Mouse (Mus musculus): Measurements from ENCODE around the gene S1pr5.

S1pr5 gene

DNA sequence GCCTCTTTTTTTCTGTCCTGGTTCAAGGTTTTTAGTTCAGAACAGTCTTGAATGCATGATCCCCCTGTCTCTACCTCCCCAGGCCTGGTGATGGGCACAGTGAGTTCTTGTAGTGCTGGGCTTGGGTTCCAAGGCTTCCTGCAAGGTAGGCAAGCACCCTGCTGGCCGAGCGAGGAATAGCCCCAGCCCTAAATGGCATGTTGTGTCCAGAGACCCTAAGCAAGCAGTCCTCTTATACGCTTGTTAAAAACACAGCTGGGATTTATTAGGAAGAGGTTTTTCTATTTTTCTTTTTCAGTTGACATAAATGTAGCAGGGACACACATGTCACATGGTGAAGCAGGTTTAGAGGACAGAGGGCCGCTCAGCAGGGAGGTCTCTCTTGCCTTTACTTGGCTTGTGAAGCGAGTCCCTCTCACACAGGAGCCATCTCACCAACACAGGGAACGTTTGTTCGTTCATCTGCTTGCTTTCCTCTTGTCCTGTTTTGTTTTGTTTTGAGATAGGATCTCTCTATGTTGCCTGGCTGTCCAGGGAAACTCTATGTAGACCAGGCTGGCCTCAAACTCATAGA lies 34.5 kb downstream of the S1pr5 start:
- POLR2A ChIA-PET: interaction anchor here in 1 of 4 experiments (0.6 to 1.5 kb wide), 2 partner anchors 10 to 389 kb away, joined by 3 to 9 read pairs; no protein-coding TSS in a partner anchor

DNA sequence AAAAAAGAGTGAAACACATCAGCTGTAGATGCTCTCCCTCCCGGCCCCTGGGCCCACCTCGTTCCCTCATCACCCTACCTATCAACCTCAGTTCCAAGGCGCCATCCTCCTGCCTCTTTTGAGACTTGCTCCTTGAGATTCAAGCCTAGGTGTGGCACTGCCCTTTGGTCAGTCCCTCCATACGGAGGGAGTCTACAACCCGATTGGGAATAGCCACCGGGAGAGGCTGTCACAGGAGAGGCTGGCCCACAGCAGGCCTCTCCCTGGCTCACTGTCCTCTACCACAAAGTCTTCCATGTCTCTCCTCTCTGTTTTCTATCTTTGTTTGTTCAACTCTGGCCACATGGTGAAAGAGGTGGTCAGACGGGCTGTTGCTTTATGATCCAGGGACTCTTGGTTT lies 36.6 kb downstream of the S1pr5 start:
- ChIA-PET CTCF (no interaction called here), POLR2A (no interaction called here)

More for the DNA sequence above, 34.5 kb downstream of the S1pr5 start:
- CTCF ChIA-PET: interaction anchor here in 1 of 4 experiments (0.6 kb wide), 1 partner anchor 20 kb away, joined by 3 read pairs; no protein-coding TSS in a partner anchor

DNA sequence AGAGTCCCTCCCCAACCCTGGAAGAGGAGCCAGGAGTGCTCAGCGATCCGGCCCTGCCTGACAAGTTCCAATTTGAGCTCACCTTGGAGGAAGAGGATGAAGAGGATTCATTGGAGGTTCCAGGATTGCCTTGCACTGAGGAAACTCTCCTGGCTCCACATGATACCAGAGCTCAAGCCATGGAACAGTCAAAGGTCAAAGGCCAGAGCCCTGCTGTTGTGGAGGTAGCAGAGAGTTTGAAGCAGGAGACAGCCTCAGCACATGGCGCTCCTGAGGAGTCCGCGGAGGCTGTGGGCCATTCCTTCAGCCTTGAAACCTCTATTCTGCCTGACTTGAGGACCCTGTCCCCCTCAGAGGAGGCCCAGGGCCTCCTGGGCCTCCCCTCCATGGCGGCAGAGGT lies 37.4 kb downstream of the S1pr5 start:
- ChIA-PET CTCF (interaction anchor here in 3 of 4 experiments (0.6 to 1.5 kb wide), 3 partner anchors 10 to 23 kb away, joined by 4 to 7 read pairs (median 4); no protein-coding TSS in a partner anchor), POLR2A (interaction anchor here in 1 of 4 experiments (1.0 to 1.6 kb wide), 4 partner anchors 10 to 48 kb away, joined by 3 to 8 read pairs (median 4); no protein-coding TSS in a partner anchor)

DNA sequence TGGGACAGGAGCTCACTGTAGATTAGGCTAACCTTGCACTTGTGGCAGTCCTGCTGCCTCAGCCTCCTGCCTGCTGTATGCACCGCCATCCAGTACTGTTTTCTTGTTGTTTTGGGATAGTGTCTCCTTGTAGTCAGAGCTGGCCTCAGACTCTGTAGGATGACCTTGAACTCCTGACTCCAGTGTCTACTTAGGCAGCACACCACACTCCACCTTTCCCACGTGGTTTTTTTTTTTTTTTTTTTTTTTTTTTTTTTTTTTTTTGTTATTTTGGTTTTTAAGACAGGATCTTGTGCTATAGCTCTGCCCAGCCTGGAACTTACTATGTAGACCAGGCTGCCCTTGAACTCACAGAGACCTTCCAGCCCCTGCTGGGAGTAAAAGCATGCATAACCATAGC lies 39.6 kb downstream of the S1pr5 start:
- ChIA-PET POLR2A (interaction anchor here in 2 of 4 experiments (0.6 to 1.7 kb wide), 4 partner anchors 15 to 258 kb away, joined by 3 to 4 read pairs (median 4); partner anchors contain the start of genes Atg4d (in 1 of the 2), Gm38431 (in 1 of the 2) and Raver1 (in 1 of the 2)), CTCF (interaction anchor here in 2 of 4 experiments (0.6 to 2.1 kb wide), 3 partner anchors 10 to 64 kb away, joined by 3 to 6 read pairs (median 3); no protein-coding TSS in a partner anchor)

DNA sequence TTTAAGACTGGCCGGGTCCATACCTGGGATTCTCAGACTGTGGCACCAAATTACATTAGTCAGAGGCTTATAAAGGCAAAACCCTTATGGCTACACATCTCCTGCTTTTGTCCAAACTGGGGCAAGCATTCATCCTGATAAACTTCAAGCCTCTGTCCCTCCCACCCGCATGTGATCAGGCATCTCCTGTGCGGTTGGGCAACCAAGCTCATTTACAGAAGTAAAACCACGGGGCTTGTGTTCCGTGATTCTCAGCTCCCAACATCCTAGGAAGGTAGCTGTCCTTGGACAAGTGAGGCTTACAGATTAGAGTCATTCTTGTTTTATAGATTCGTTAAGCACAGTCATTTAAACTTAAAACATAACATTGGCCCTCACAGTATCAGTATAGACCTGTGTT lies 41.4 kb downstream of the S1pr5 start:
- POLR2A ChIA-PET: interaction anchor here in 2 of 4 experiments (1.1 to 3.2 kb wide), 4 partner anchors 8 to 159 kb away, joined by 3 to 14 read pairs (median 4); no protein-coding TSS in a partner anchor
- CTCF ChIA-PET: interaction anchor here in 3 of 4 experiments (0.6 to 2.8 kb wide), 5 partner anchors 11 to 41 kb away, joined by 3 to 12 read pairs (median 5); no protein-coding TSS in a partner anchor

DNA sequence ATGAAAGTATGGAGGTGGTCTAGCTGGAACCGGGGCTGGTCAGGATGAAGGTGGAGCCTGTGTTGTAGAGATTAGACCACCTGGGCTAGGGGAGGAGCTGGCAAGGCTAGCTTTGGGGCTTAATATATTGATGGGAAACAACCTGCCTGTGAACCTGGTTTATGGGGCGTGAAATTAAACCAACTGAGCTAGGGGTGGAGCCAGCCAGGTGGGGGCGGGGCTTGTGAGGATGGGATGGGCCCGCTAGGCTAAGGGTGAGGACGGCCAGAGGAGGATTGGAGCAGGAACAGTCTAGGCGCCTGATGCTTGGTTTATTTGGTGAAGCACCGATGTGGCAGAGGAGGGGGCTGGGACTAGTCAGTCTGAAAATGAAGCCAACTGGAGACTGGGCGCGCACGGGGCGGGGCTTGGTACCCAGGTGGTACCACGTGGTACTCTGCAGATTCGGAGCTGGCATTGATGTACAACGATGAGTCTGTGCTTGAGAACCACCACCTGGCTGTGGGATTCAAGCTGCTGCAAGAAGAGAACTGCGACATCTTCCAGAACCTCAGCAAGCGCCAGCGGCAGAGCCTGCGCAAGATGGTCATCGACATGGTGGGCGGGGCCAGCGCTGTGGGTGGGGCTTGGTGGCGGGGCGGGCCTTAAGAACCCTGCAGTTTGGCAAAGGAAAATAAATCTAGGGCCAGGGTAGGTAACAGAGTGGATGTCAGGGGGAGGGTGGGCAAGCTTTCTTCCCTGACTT lies 43.5 kb downstream of the S1pr5 start:
- CTCF ChIA-PET: interaction anchor here (0.5 to 2.8 kb wide), 16 partner anchors 10 to 374 kb away, joined by 3 to 20 read pairs (median 4); partner anchors contain the start of gene Cdkn2d (in 1 of the 4)
- POLR2A ChIA-PET: interaction anchor here in 2 of 4 experiments (0.7 to 3.2 kb wide), 33 partner anchors 10 to 327 kb away, joined by 3 to 17 read pairs (median 4); partner anchors contain the start of genes Cdkn2d (in 2 of the 2), Gm38431 (in 2 of the 2), Raver1 (in 2 of the 2) and Icam1 (in 1 of the 2)

DNA sequence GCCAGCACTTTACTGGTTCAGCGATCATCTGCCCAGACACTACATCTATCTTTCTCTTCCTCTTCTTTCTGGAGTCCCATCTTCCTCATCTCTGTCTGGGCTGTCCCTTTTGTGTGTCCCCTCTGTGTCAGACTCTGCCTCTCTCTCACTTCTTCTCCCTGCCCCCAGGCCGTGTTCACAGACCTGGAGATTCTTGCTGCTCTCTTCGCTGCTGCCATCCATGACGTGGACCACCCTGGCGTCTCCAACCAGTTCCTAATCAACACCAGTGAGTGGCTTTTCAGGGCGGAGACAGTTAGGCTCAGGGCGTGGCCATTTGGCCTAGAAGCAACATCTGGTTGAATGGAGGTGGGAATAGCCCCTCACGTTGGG lies 44.1 kb downstream of the S1pr5 start:
- ChIA-PET CTCF (interaction anchor here in 3 of 4 experiments (0.5 to 2.1 kb wide), 8 partner anchors 17 to 373 kb away, joined by 3 to 20 read pairs (median 5); no protein-coding TSS in a partner anchor), POLR2A (interaction anchor here in 3 of 4 experiments (0.7 to 3.2 kb wide), 29 partner anchors 9 to 326 kb away, joined by 3 to 17 read pairs (median 5); partner anchors contain the start of genes Cdkn2d (in 2 of the 3), Gm38431 (in 2 of the 3), Raver1 (in 2 of the 3) and Icam1 (in 1 of the 3))

DNA sequence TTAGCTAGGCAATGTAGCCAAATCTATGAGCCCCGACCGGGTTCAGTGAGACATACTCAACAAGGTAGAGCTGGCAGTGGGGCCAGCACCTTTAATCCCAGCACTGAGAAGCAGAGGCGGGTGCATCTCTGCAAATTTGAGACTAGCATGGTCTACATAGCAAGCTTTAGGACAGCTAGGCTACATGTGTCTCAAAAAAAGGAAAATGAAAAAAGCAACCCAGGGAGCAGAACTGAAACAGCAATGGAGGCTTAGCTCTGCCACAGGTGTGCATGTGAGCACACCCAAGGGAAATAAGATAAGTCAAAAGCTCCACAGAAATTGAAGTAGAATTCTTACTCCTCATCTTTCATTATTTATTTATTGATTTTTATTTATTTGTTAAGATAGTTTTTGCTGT lies 49.3 kb downstream of the S1pr5 start:
- CTCF ChIA-PET: interaction anchor here in 2 of 4 experiments (0.5 to 2.2 kb wide), 4 partner anchors 10 to 22 kb away, joined by 3 to 6 read pairs (median 4); no protein-coding TSS in a partner anchor
- POLR2A ChIA-PET: interaction anchor here in 2 of 4 experiments (1.0 to 1.5 kb wide), 4 partner anchors 11 to 75 kb away, joined by 3 read pairs; no protein-coding TSS in a partner anchor

DNA sequence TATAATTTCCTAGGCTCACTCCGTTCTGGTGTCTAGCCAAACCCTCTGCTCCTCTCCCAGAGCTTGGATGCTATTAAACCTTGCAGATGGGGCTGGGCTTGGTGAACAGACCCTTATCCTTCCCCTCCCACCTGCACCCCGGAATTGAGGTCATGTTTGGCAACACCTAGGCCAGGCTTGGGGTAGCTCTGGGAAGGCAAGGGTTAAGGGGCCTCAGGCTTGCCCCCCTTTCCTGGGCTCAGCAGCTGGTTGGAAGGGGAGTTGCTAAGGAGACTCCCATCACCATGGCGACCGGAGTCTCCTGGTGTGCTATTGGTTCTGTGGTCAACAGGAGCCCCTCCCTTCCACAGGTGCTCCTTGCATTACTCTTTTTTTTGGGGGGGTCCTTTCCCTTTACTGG lies 50.3 kb downstream of the S1pr5 start:
- CTCF ChIA-PET: interaction anchor here in 2 of 4 experiments (1.3 to 2.2 kb wide), 3 partner anchors 11 to 36 kb away, joined by 3 to 6 read pairs (median 4); no protein-coding TSS in a partner anchor
- POLR2A ChIA-PET: interaction anchor here in 2 of 4 experiments (0.9 to 1.5 kb wide), 8 partner anchors 12 to 555 kb away, joined by 3 to 4 read pairs (median 3); partner anchors contain the start of gene Ubl5 (in 1 of the 2)

DNA sequence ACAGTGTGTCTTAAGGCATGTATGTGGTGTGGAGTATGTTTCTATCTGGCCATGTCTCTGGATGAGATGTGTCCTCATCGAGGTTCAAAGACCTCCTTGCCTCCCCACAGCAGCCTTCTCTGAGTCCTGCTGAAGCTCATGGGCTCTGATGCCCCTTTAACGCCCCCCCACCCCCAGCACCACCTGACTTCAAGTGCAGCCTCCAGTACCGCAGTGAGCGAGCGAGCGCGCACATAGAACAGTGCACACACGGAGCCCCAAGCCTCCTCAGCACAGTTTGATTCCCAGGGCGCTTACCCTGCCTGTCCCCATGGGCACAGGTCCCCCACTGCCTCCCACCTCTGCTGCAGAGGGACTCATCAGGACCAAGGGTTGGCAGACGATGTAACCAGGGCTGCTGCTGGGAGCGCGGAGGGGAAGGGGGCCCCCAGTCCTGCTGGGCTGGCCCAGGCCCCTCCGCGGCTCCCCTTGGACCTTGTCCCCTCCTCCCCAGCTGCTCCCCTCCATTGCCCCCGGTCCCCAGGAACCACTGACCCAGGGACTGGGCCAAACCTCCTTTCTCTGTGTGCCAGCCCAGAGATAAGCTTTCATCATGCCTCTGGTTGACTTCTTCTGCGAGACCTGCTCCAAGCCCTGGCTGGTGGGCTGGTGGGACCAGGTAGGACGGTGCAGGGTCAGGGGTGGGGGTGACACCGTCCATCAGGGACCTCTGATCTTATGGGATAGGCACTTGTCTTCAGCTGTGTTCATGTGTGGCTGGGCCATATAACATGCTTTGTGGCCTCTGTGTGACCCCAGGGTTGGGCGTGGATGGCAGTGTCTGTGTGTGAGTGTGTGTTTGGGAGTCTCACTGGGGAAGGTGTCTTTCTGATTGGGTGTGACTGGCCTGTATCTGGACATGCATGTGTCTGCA lies 51.5 kb downstream of the S1pr5 start:
- POLR2A ChIA-PET: interaction anchor here (0.6 to 1.4 kb wide), 8 partner anchors 24 to 238 kb away, joined by 3 to 7 read pairs (median 3); no protein-coding TSS in a partner anchor
- CTCF ChIA-PET: interaction anchor here in 2 of 4 experiments (0.6 to 1.5 kb wide), 3 partner anchors 23 to 166 kb away, joined by 3 to 4 read pairs (median 3); no protein-coding TSS in a partner anchor

DNA sequence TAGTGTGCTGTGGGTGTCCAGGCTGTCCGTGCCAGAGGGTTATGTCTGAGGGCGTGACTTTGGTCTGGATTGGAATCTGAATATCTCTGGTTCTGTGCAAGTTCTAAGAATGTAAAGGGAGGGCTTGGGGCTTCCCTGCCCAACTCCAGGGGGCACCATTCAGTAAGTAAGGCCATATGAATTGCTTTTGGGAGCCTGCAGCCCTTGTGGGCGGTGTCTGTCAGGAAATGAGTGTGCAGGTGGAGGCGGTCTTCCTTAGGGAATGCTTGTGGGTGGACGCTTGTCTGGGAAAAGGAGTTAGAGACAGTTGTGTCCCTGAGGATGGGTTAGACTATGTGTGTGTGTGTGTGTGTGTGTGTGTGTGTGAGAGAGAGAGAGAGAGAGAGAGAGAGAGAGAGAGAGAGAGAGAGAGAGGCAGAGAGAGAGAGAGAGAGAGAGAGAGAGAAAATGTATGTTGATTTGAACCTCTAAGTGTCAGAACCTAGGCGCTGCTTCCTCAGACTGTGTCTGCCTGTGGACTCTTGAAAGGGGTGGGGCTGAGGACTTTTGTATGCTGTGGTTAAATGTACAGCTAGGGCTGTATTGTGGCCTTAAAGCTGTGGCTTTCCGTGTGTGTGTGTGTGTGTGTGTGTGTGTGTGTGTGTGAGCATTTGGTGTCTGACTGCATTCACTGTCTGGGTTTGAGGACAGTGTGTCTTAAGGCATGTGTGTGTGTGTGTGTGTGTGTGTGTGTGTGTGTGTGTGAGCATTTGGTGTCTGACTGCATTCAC lies 52.3 kb downstream of the S1pr5 start:
- CTCF ChIA-PET: interaction anchor here in 2 of 4 experiments (0.7 to 2.0 kb wide), 3 partner anchors 25 to 30 kb away, joined by 4 to 10 read pairs (median 4); no protein-coding TSS in a partner anchor
- POLR2A ChIA-PET: interaction anchor here (0.7 to 1.4 kb wide), 5 partner anchors 13 to 238 kb away, joined by 3 to 7 read pairs (median 3); no protein-coding TSS in a partner anchor

DNA sequence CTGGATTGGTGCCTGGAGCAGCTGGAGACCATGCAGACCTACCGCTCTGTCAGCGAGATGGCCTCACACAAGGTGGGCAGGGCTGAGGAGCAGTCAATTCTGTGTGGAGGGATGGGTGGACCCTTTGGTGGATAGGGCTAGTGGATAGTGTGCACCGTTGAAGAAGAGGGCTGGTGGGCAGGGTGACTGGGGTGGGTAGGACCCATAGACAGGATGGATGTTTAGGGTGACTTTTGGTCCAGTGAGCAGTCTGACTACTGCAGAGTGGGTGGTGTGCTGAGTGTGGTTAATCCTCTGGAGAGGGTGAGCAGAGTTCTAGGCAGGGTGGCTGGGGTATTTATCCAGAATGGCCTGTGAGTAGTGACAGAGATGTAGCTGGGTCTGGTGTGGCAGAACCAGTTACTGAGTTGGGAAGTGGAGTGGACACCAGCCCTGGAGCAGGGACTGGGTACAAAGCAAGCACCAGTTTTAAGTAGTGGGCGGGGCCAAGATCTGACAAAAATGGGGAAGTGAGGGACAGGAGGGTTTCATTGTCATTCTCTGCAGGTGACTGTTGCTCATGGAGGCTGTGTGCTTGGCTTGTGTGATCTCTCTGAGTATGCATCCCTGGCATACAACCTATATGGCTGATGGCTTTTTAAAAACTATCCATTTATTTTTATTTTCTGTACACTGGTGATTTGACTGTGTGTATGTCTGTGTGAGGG lies 53.3 kb downstream of the S1pr5 start:
- ChIA-PET CTCF (interaction anchor here in 3 of 4 experiments (0.6 to 2.0 kb wide), 5 partner anchors 17 to 31 kb away, joined by 3 to 10 read pairs (median 4); no protein-coding TSS in a partner anchor), POLR2A (interaction anchor here in 3 of 4 experiments (0.6 to 1.7 kb wide), 9 partner anchors 10 to 349 kb away, joined by 3 to 7 read pairs (median 4); partner anchors contain the start of gene Tmed1 (in 1 of the 3))

DNA sequence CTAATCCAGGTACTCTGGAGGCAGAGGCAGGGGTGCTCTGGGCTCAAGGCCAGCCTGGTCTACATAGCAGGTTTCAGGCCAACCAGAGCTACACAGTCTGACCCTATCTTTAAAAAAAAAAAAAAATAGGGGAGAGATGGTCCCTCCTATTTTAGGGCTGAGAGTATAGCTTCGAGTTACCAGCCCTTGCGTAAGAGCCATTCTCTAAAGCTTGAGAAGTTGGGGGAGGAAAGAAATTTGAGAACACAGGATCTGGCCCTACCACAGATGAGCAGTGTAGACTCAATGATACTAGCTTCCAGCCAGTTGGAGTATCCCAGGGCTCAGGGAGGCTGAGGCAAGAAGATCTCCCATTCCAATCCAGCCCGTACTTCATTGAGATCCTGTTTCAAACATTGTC lies 54.5 kb downstream of the S1pr5 start:
- POLR2A ChIA-PET: interaction anchor here in 3 of 4 experiments (0.7 to 1.7 kb wide), 7 partner anchors 11 to 278 kb away, joined by 3 to 8 read pairs (median 4); no protein-coding TSS in a partner anchor
- CTCF ChIA-PET: interaction anchor here in 2 of 4 experiments (0.6 to 2.0 kb wide), 6 partner anchors 20 to 111 kb away, joined by 3 to 10 read pairs (median 3); no protein-coding TSS in a partner anchor
